Mouse (Mus musculus) C2C12 (cell line): ENCODE results near the gene Gins2.

Source experiments
- CEBPB ChIP-seq: IDR thresholded peaks from one replicate; pipeline ENCODE4 v1.6.1; 2011; ENCODE audit warnings: low read depth, mild to moderate bottlenecking, control low read depth, moderate library complexity
- CTCF ChIP-seq: IDR thresholded peaks from one replicate; pipeline ENCODE4 v1.5.1; 2011; ENCODE audit not compliant: control insufficient read depth, insufficient read depth, insufficient read length
- FOSL1 ChIP-seq: IDR thresholded peaks from one replicate; pipeline ENCODE4 v1.8.0; 2011; ENCODE audit warnings: mild to moderate bottlenecking, low read length; ENCODE audit not compliant: poor library complexity, insufficient read depth, severe bottlenecking
- MAX ChIP-seq: IDR thresholded peaks from one replicate; pipeline ENCODE4 v1.6.1; 2011; ENCODE audit warnings: mild to moderate bottlenecking, control low read depth
- MYOD1 ChIP-seq: IDR thresholded peaks from one replicate; pipeline ENCODE4 v1.6.1; 2011; ENCODE audit warnings: low read depth; ENCODE audit not compliant: control insufficient read depth, insufficient read length
- MYOG ChIP-seq: IDR thresholded peaks from one replicate; pipeline ENCODE4 v1.6.1; 2011; ENCODE audit not compliant: control insufficient read depth, insufficient read length; ENCODE audit errors: extremely low read depth
- USF1 ChIP-seq: IDR thresholded peaks from one replicate; pipeline ENCODE4 v1.6.1; 2011; ENCODE audit warnings: low read depth, mild to moderate bottlenecking, control low read depth, moderate library complexity

GRCm38 (mm10) chr8:120542995-120543394, 46.1 kb downstream of the Gins2 start:
- TF ChIP-seq CTCF (no peak), CEBPB (no peak), USF1 (no peak), MAX (no peak), MYOG (no peak), FOSL1 (no peak), MYOD1 (no peak)
